Mouse (Mus musculus): ENCODE data around the gene Vgll4. TPM values are rescaled to one million over a fixed set of nuclear protein-coding genes. Genes with fewer than 3 reads are reported as not detected.

The Vgll4 gene
- polyA plus RNA-seq, 1 experiment from 2014 or later: 60.6 TPM

GRCm38 (mm10) chr6:114909801-114910200 is 60.0 kb downstream of the Vgll4 start:
- 94% methylated on average over 7 of the region's 7 CpGs for WGBS
- no peaks in the 10 kb centered on the region for H3K36me3 ChIP-seq
- peaks cover 67% of the 10 kb centered on the region for H3K4me1 ChIP-seq (replicated peaks)
- no peak overlapping the region for H3K4me3 ChIP-seq
- no peak overlapping the region for H3K27ac ChIP-seq (replicated peaks)
- H3K4me2 ChIP-seq: no peak overlapping the region
- H3K9ac ChIP-seq: no peak overlapping the region
- no peaks in the 10 kb centered on the region for H3K9me3 ChIP-seq
- no peaks in the 10 kb centered on the region for H3K27me3 ChIP-seq
- ATAC-seq (ENCODE audit: low read depth): no peak

DNA sequence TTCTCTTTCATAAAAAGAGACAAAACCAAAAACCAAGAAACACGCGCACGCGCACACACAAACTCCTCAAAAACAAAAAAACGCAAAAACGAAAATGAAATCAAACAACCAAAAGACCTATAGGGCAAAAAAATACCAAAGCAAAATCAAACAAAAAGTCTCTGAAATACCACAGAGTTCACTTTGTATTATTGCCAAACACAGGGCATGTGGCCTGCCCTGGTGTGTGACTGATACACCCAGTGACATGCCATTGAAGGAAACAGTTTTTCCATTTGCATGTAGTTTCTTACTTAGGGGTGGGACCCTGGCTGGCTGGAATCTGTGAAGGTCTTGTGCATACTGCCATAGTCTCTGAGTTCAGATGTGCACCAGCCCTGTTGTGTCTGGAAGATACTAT is 62.3 kb downstream of the Vgll4 start:
- Histone ChIP-seq H3K9me3 (no peaks in the 10 kb centered on the region), H3K4me2 (no peak overlapping the region), H3K9ac (no peak overlapping the region), H3K27ac (replicated peaks) (no peak overlapping the region), H3K36me3 (no peaks in the 10 kb centered on the region), H3K4me1 (replicated peaks) (peaks cover 65% of the 10 kb centered on the region), H3K4me3 (no peak overlapping the region), H3K27me3 (no peaks in the 10 kb centered on the region)
- 96% methylated on average over 6 of the region's 6 CpGs for WGBS
- no peak for ATAC-seq (ENCODE audit: low read depth)

GRCm38 (mm10) chr6:114906209-114906608 is 63.6 kb downstream of the Vgll4 start:
- no peak for ATAC-seq (ENCODE audit: low read depth)
- Histone ChIP-seq H3K9me3 (no peaks in the 10 kb centered on the region), H3K4me1 (replicated peaks) (peaks cover 65% of the 10 kb centered on the region), H3K36me3 (no peaks in the 10 kb centered on the region), H3K27ac (replicated peaks) (no peak overlapping the region), H3K9ac (no peak overlapping the region), H3K4me2 (no peak overlapping the region), H3K4me3 (no peak overlapping the region), H3K27me3 (no peaks in the 10 kb centered on the region)
- WGBS: 67% methylated on average over 5 of the region's 5 CpGs

DNA sequence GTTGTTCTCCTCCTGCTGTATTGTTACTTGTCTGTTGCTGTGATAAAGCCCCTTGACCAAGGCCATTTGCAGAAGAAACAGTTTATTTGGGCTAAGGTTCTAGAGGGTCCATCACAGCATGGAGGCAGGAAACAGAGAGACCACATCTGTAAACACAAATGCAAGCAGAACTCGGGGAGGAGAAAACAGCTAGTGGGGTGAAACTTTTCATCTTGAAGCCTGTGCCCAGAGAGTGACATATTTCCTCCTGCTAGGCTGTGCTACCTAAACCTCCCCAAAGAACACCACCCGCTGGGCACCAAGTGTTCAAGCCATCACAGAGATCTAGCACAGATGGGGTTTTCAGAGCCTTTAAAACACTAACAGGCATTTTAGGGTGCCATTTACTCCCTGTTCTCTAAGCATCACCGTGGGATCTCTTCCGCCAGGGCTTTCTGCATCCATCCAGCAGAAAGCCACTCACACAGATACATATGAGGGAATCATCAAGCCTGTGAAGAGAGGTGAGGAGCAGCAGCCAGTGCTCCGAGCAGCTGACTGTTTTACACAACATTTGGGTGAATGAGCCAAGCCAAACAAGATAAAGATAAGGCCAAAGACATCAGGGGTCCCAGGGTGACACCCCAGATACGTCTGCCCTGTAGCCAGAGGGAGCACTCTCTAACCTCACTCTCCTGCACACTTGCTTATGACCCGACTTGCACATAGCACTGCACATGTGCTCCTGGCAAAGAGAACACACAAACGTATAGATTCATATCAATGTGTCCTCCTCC is 64.4 kb downstream of the Vgll4 start:
- 72% methylated on average over 8 of the region's 8 CpGs for WGBS
- no peak overlapping the region for H3K27ac ChIP-seq (replicated peaks)
- no peak overlapping the region for H3K4me3 ChIP-seq
- no peaks in the 10 kb centered on the region for H3K9me3 ChIP-seq
- H3K4me2 ChIP-seq: no peak overlapping the region
- no peak overlapping the region for H3K9ac ChIP-seq
- no peaks in the 10 kb centered on the region for H3K36me3 ChIP-seq
- H3K4me1 ChIP-seq (replicated peaks): peaks cover 72% of the 10 kb centered on the region
- H3K27me3 ChIP-seq: no peaks in the 10 kb centered on the region
- no peak for ATAC-seq (ENCODE audit: low read depth)

- H3K36me3 ChIP-seq: no peaks in the 10 kb centered on the region
- peaks cover 78% of the 10 kb centered on the region for H3K4me1 ChIP-seq (replicated peaks)
- no peak overlapping the region for H3K4me3 ChIP-seq
- H3K27ac ChIP-seq (replicated peaks): no peak overlapping the region
- no peak overlapping the region for H3K9ac ChIP-seq
- no peaks in the 10 kb centered on the region for H3K27me3 ChIP-seq
- no peak for ATAC-seq (ENCODE audit: low read depth)
- H3K4me2 ChIP-seq: no peak overlapping the region
- no peaks in the 10 kb centered on the region for H3K9me3 ChIP-seq
- WGBS: 91% methylated on average over 3 of the region's 3 CpGs
Measured at GRCm38 (mm10) chr6:114904818-114905217, 65.0 kb downstream of the Vgll4 start.

DNA sequence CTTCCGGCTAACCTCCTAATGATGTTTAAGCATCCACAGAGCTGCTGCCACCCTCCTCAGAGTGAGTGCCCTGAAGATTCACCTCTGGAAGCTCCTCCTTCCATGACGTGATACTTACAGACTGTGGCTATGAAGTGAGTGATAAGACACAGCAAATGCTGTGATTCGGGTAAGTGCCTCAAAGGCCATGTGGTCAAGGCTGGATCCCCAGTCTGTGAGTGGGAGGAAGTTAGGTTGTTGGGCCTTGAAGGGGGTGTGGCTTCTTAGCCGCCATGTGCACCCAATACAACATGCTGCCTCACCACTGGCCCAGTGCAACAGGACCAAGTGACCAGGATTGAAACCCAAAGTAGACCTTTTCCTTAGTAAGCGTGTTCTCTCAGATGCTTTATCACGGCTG is 65.6 kb downstream of the Vgll4 start:
- no peak for ATAC-seq (ENCODE audit: low read depth)
- H3K27me3 ChIP-seq: no peaks in the 10 kb centered on the region
- H3K4me1 ChIP-seq (replicated peaks): peaks cover 84% of the 10 kb centered on the region
- H3K9ac ChIP-seq: no peak overlapping the region
- no peaks in the 10 kb centered on the region for H3K9me3 ChIP-seq
- no peak overlapping the region for H3K4me2 ChIP-seq
- no peak overlapping the region for H3K4me3 ChIP-seq
- WGBS: 85% methylated on average over 6 of the region's 6 CpGs
- no peak overlapping the region for H3K27ac ChIP-seq (replicated peaks)
- no peaks in the 10 kb centered on the region for H3K36me3 ChIP-seq

DNA sequence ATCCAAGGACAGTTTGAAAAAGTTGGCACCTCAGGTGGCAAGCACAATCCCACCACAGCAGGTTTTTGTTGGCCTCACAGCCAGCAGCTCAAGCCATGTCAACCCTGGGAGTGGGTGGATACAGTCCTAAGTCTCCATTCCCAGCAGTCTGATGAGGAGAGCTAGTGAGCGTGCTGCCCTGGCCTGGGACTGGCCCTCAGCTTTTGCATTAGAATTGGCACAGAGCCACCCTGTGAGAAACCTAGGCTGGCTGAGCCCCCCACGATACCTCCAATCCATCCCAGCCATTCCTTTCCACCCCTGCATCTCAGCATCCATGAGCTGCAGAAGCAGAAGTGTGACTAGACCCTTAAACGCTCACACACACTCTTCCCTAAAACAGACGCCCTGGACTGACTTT is 67.9 kb downstream of the Vgll4 start:
- ATAC-seq (ENCODE audit: low read depth): no peak
- peak overlapping the region; percentile 18 for H3K27ac ChIP-seq (replicated peaks)
- peaks cover 79% of the 10 kb centered on the region for H3K4me1 ChIP-seq (replicated peaks)

GRCm38 (mm10) chr6:114901321-114901824 is 68.4 kb downstream of the Vgll4 start:
- peak overlapping the region; percentile 57 for H3K9ac ChIP-seq
- no peaks in the 10 kb centered on the region for H3K36me3 ChIP-seq
- H3K27me3 ChIP-seq: no peaks in the 10 kb centered on the region
- peak overlapping the region; percentile 18 for H3K27ac ChIP-seq (replicated peaks)
- H3K4me3 ChIP-seq: no peak overlapping the region
- 9% methylated on average over 12 of the region's 12 CpGs for WGBS
- ATAC-seq (ENCODE audit: low read depth): no peak
- H3K4me2 ChIP-seq: peak overlapping the region; percentile 29
- peaks cover 74% of the 10 kb centered on the region for H3K4me1 ChIP-seq (replicated peaks)
- no peaks in the 10 kb centered on the region for H3K9me3 ChIP-seq

More for the DNA sequence above, 67.9 kb downstream of the Vgll4 start:
- H3K4me2 ChIP-seq: peak overlapping the region; percentile 29; the same call in 1 of the 2 replicates
- 28% methylated on average over 4 of the region's 4 CpGs for WGBS
- H3K36me3 ChIP-seq: no peaks in the 10 kb centered on the region
- H3K9ac ChIP-seq: peak overlapping the region; percentile 57
- no peak overlapping the region for H3K4me3 ChIP-seq
- H3K27me3 ChIP-seq: no peaks in the 10 kb centered on the region
- H3K9me3 ChIP-seq: no peaks in the 10 kb centered on the region

DNA sequence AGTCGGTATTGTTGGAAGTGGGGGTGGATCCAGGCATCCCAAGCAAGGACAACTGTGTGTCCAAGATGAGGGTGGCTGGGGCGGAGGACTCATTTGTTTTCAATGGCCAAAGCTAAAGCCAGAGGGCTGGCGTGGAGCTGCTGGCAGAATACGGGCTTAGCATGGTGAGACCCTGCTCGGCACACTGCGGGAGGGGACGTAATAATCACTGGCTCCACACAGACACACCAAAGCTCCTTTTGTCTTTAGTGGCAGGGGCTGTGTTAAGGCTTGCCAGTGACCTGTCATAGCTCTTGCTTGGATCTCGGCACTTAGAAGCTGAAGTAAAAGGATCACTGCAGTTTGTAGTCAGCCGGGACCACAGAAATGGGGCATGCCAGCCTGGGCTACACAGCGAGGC is 69.6 kb downstream of the Vgll4 start:
- peak overlapping the region; percentile 58 for H3K9ac ChIP-seq
- ATAC-seq (ENCODE audit: low read depth): peak; percentile 48; the same call in 1 of the 2 replicates
- H3K4me1 ChIP-seq (replicated peaks): peaks cover 63% of the 10 kb centered on the region
- 16% methylated on average over 10 of the region's 10 CpGs for WGBS
- peak overlapping the region; percentile 48 for H3K4me2 ChIP-seq
- no peaks in the 10 kb centered on the region for H3K27me3 ChIP-seq
- H3K36me3 ChIP-seq: no peaks in the 10 kb centered on the region
- H3K27ac ChIP-seq (replicated peaks): peak overlapping the region; percentile 84
- H3K4me3 ChIP-seq: peak overlapping the region; percentile 11; the same call in 1 of the 2 replicates
- no peaks in the 10 kb centered on the region for H3K9me3 ChIP-seq

DNA sequence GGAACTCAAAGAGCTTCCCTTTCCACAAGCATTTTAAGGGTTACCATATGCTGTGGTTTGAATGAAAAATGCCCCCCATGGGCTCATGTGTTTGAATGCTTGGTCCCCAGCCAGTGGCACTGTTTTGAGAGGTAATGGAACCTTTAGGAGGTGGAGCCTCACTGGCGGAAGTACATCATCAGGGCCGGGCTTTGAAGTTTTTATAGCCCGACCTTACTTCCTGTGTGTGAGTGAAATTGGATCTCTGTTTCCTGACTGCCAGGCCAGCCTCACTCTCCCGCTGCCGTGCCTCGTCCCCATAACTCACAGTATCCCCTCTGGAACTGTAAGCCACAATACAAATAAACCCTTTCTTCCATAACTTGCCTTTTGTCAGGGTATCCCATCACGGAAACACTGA is 70.1 kb downstream of the Vgll4 start:
- 11% methylated on average over 7 of the region's 7 CpGs for WGBS
- Histone ChIP-seq H3K4me2 (peak overlapping the region; percentile 48), H3K9me3 (no peaks in the 10 kb centered on the region), H3K27ac (replicated peaks) (peak overlapping the region; percentile 84), H3K27me3 (no peaks in the 10 kb centered on the region), H3K36me3 (no peaks in the 10 kb centered on the region), H3K4me1 (replicated peaks) (peaks cover 60% of the 10 kb centered on the region), H3K4me3 (peak overlapping the region; percentile 11; the same call in 1 of the 2 replicates), H3K9ac (peak overlapping the region; percentile 58)
- ATAC-seq (ENCODE audit: low read depth): no peak

- H3K4me1 ChIP-seq (replicated peaks): peaks cover 61% of the 10 kb centered on the region
Measured at GRCm38 (mm10) chr6:114898949-114899348, 70.8 kb downstream of the Vgll4 start.

DNA sequence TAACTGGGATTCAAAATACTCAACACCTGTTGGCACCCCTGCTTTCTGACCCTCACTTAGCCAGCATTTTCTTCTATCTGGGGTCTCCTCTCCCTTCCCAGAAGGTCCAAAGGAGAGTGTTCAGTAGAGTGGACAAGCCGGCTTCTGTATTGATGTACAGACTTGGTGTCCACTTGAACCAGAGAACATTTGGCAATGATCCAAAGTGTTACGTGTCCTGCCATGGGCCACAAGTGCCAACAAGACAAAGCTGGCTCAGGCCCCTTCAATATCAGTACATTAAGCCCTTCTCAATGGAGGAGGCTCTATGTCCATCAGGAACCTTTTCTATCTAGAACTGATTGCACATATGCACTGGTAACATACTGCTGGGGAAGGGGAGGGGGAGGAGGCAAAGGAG is 73.5 kb downstream of the Vgll4 start:
- no peak overlapping the region for H3K27ac ChIP-seq (replicated peaks)
- peaks cover 61% of the 10 kb centered on the region for H3K4me1 ChIP-seq (replicated peaks)
- no peak overlapping the region for H3K9ac ChIP-seq

More at GRCm38 (mm10) chr6:114898949-114899348, 70.8 kb downstream of the Vgll4 start:
- H3K36me3 ChIP-seq: no peaks in the 10 kb centered on the region
- no peak for ATAC-seq (ENCODE audit: low read depth)
- WGBS: 98% methylated on average over 4 of the region's 4 CpGs
- H3K27ac ChIP-seq (replicated peaks): no peak overlapping the region
- H3K4me3 ChIP-seq: no peak overlapping the region
- H3K27me3 ChIP-seq: no peaks in the 10 kb centered on the region
- no peaks in the 10 kb centered on the region for H3K9me3 ChIP-seq
- no peak overlapping the region for H3K4me2 ChIP-seq
- no peak overlapping the region for H3K9ac ChIP-seq

More for the DNA sequence above, 73.5 kb downstream of the Vgll4 start:
- WGBS: 81% methylated on average over 2 of the region's 2 CpGs
- Histone ChIP-seq H3K27me3 (no peaks in the 10 kb centered on the region), H3K36me3 (no peaks in the 10 kb centered on the region), H3K9me3 (no peaks in the 10 kb centered on the region), H3K4me3 (no peak overlapping the region), H3K4me2 (no peak overlapping the region)
- ATAC-seq (ENCODE audit: low read depth): no peak
